In the genomic region with DNA sequence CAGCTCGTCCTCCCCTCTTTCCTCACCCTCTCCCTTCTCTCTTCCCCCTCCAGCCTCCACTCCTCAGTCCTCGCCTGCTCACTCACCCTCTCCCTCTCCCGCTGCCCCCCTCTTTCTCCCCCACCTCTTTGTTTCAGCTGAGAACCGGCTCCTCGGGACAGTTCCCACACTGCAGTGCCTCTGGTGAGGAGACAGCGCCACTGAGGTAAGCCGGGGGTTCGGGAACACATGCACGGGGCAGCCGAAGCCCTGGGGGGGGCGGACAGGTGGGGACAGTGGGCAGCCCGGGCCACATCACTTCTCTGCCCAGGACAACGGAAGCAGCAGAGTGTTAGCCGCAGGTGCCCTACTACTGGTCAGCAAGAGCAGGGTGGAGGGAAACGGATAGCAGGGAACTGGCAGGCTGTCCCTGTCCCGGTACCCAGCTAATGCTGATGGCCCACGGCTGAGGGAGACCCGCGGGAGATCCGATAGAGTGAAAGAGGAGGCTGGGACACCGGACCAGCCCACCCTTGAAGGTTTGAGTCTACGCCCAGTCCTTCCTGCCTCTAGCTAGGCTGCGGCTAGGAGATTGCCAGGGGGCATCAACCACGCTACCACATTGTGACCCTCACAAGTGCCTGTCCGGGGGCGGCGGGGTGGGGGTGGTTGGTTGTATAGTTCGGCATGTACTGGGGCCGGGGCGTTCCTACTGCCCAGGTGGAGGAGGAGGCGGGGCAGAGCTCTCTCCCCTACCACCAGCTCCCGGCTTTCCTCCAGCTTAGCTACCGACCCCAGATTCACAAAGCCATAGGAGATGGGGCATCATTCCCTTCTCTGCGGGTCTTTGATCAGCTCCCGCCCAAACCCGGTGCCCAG, we compare ENCODE assay signal across 7 mouse cellular contexts. TPM values are rescaled to one million over a fixed set of nuclear protein-coding genes. Genes with fewer than 3 reads are reported as not detected.
DNase-seq lines count a peak whose midpoint lies in the region; ATAC-seq and TF ChIP-seq lines count a peak whose summit lies in the region.

No protein-coding gene starts in this region.

- no peaks in the 10 kb centered on the region for H3K36me3 ChIP-seq in lung, embryonic 16.5 days (ENCODE audit: control insufficient read depth, insufficient read depth, low read length)
- peaks cover 2% of the 10 kb centered on the region; the same call in 1 of the 2 replicates for H3K36me3 ChIP-seq in forebrain, embryonic 15.5 days
- no peaks in the 10 kb centered on the region for H3K36me3 ChIP-seq in liver, embryonic 16.5 days (ENCODE audit: control insufficient read depth, insufficient read depth)
- no peaks in the 10 kb centered on the region for H3K36me3 ChIP-seq in stomach, postnatal 0 days (ENCODE audit: control insufficient read depth, insufficient read depth, low read length)

- peaks cover 37% of the 10 kb centered on the region for H3K27me3 ChIP-seq in lung, embryonic 16.5 days (ENCODE audit: control insufficient read depth, insufficient read depth, low read depth, low read length)
- H3K27me3 ChIP-seq in forebrain, embryonic 15.5 days = peaks cover 15% of the 10 kb centered on the region
- peaks cover 45% of the 10 kb centered on the region for H3K27me3 ChIP-seq in liver, embryonic 16.5 days (ENCODE audit: control insufficient read depth, insufficient read depth, low read depth, low read length)
- no peaks in the 10 kb centered on the region; the same call in 1 of the 2 replicates for H3K27me3 ChIP-seq in stomach, postnatal 0 days (ENCODE audit: control insufficient read depth, insufficient read depth, low read length)

- H3K4me3 ChIP-seq in lung, embryonic 16.5 days (ENCODE audit: low read length) = peak overlapping the region; percentile 29
- peak overlapping the region; percentile 54 for H3K4me3 ChIP-seq in forebrain, embryonic 15.5 days
- peak overlapping the region; percentile 27; the same call in 1 of the 2 replicates for H3K4me3 ChIP-seq in liver, embryonic 16.5 days (ENCODE audit: low read depth, low read length)
- H3K4me3 ChIP-seq in stomach, postnatal 0 days (ENCODE audit: low read depth, low read length) = peak overlapping the region; percentile 28

- no peak for TF ChIP-seq EP300 in stomach, postnatal 0 days (optimal IDR thresholded peaks at IDR 0.05)

- H3K4me1 ChIP-seq in lung, embryonic 16.5 days (replicated peaks; ENCODE audit: control insufficient read depth, insufficient read depth, low read length) = 0 out of 2 replicates have a peak, but pooled peaks cover 2% of the 10 kb centered on the region
- peaks cover 60% of the 10 kb centered on the region for H3K4me1 ChIP-seq in forebrain, embryonic 15.5 days
- no peaks in the 10 kb centered on the region for H3K4me1 ChIP-seq in liver, embryonic 16.5 days (ENCODE audit: control insufficient read depth, low read depth, low read length)
- H3K4me1 ChIP-seq in stomach, postnatal 0 days (replicated peaks; ENCODE audit: control insufficient read depth, insufficient read depth) = no peaks in the 10 kb centered on the region

- no peaks in the 10 kb centered on the region for H3K9me3 ChIP-seq in lung, embryonic 16.5 days (ENCODE audit: control insufficient read depth, low read length)
- H3K9me3 ChIP-seq in forebrain, embryonic 15.5 days = no peaks in the 10 kb centered on the region
- H3K9me3 ChIP-seq in liver, embryonic 16.5 days (replicated peaks; ENCODE audit: control insufficient read depth, low read length) = no peaks in the 10 kb centered on the region
- H3K9me3 ChIP-seq in stomach, postnatal 0 days (ENCODE audit: control insufficient read depth, low read length) = no peaks in the 10 kb centered on the region

- peak overlapping the region; percentile 38 for H3K9ac ChIP-seq in lung, embryonic 16.5 days (ENCODE audit: low read length)
- peak overlapping the region; percentile 71 for H3K9ac ChIP-seq in forebrain, embryonic 15.5 days (replicated peaks)
- H3K9ac ChIP-seq in liver, embryonic 16.5 days (ENCODE audit: low read depth, low read length) = no peak overlapping the region
- peak overlapping the region; percentile 35; the same call in 1 of the 2 replicates for H3K9ac ChIP-seq in stomach, postnatal 0 days (ENCODE audit: low read length)

- TF ChIP-seq CTCF in stomach, postnatal 0 days (IDR thresholded peaks at IDR 0.05; ENCODE audit: low read depth) = 0 out of 2 replicates have a peak, but pooled peaks have one; percentile 7

- no peak for DNase-seq in lung, postnatal 10 days
- DNase-seq in stomach, postnatal 0 days (ENCODE audit: low spot score) = no peak
- DNase-seq in urinary bladder, postnatal 10 days (ENCODE audit: low spot score) = no peak
- DNase-seq in T-cell, adult 2 months (ENCODE audit: low spot score) = no peak

- H3K4me2 ChIP-seq in lung, embryonic 16.5 days (ENCODE audit: low read depth, low read length) = peak overlapping the region; percentile 49
- H3K4me2 ChIP-seq in forebrain, embryonic 15.5 days (replicated peaks) = peak overlapping the region; percentile 48
- H3K4me2 ChIP-seq in liver, embryonic 16.5 days (ENCODE audit: low read depth, low read length) = peak overlapping the region; percentile 26
- peak overlapping the region; percentile 52 for H3K4me2 ChIP-seq in stomach, postnatal 0 days (replicated peaks; ENCODE audit: low read depth)

- 2% methylated on average over 36 of the region's 36 CpGs for WGBS in lung, embryonic 16.5 days
- under 1% methylated on average over 36 of the region's 36 CpGs for WGBS in forebrain, embryonic 15.5 days
- WGBS in liver, embryonic 16.5 days (ENCODE audit: insufficient replicate concordance) = 1% methylated on average over 36 of the region's 36 CpGs
- WGBS in stomach, postnatal 0 days = under 1% methylated on average over 36 of the region's 36 CpGs

- no peak overlapping the region for H3K27ac ChIP-seq in lung, embryonic 16.5 days (ENCODE audit: low read length)
- H3K27ac ChIP-seq in forebrain, embryonic 15.5 days (replicated peaks) = peak overlapping the region; percentile 88
- no peak overlapping the region for H3K27ac ChIP-seq in liver, embryonic 16.5 days (ENCODE audit: low read length)
- no peak overlapping the region for H3K27ac ChIP-seq in stomach, postnatal 0 days (replicated peaks)

- peak; percentile 59 for ATAC-seq in lung, embryonic 16.5 days (ENCODE audit: low read depth)
- ATAC-seq in forebrain, embryonic 15.5 days (replicated peaks) = peak; percentile 76
- no peak for ATAC-seq in liver, embryonic 16.5 days (ENCODE audit: low read depth)
- ATAC-seq in stomach, postnatal 0 days (ENCODE audit: low FRiP score, low TSS enrichment) = peak; percentile 27; the same call in 1 of the 2 replicates

RNA-seq across cellular contexts. Expression of a gene that starts 9.2 kb away (rescaled TPM):
- 1.4 and 1.9 TPM in 2 replicates for polyA plus RNA-seq in lung, embryonic 16.5 days (2015; fragmentation: Nextera tagmentation; extraction: Ambion mirVana)
- polyA plus RNA-seq in forebrain, embryonic 15.5 days (2015; fragmentation: Nextera tagmentation; extraction: Ambion mirVana) = 2.9 and 3.2 TPM in 2 replicates
- polyA plus RNA-seq in liver, embryonic 16.5 days (2015; fragmentation: Nextera tagmentation; extraction: Ambion mirVana) = 26.5 and 33.0 TPM in 2 replicates
- 0.70 and 0.75 TPM in 2 replicates for polyA plus RNA-seq in stomach, postnatal 0 days (2015; fragmentation: Nextera tagmentation; extraction: Ambion mirVana)

RNA-seq across cellular contexts. Expression of a gene that starts 22.0 kb away (rescaled TPM):
- polyA plus RNA-seq in lung, embryonic 16.5 days (2015; fragmentation: Nextera tagmentation; extraction: Ambion mirVana) = 16.3 and 17.5 TPM in 2 replicates
- polyA plus RNA-seq in forebrain, embryonic 15.5 days (2015; fragmentation: Nextera tagmentation; extraction: Ambion mirVana) = 38.1 and 41.5 TPM in 2 replicates
- 5.8 and 6.0 TPM in 2 replicates for polyA plus RNA-seq in liver, embryonic 16.5 days (2015; fragmentation: Nextera tagmentation; extraction: Ambion mirVana)
- polyA plus RNA-seq in stomach, postnatal 0 days (2015; fragmentation: Nextera tagmentation; extraction: Ambion mirVana) = 9.1 and 10.3 TPM in 2 replicates

RNA-seq across cellular contexts. Expression of a gene that starts 50.8 kb away (rescaled TPM):
- polyA plus RNA-seq in lung, embryonic 16.5 days (2015; fragmentation: Nextera tagmentation; extraction: Ambion mirVana) = 53.1 and 56.7 TPM in 2 replicates
- 15.4 and 15.8 TPM in 2 replicates for polyA plus RNA-seq in forebrain, embryonic 15.5 days (2015; fragmentation: Nextera tagmentation; extraction: Ambion mirVana)
- 9.7 and 11.5 TPM in 2 replicates for polyA plus RNA-seq in liver, embryonic 16.5 days (2015; fragmentation: Nextera tagmentation; extraction: Ambion mirVana)
- polyA plus RNA-seq in stomach, postnatal 0 days (2015; fragmentation: Nextera tagmentation; extraction: Ambion mirVana) = 15.2 and 16.5 TPM in 2 replicates

RNA-seq across cellular contexts. Expression of a gene that starts 52.2 kb away (rescaled TPM):
- polyA plus RNA-seq in lung, embryonic 16.5 days (2015; fragmentation: Nextera tagmentation; extraction: Ambion mirVana) = 2.0 and 2.4 TPM in 2 replicates
- 0.53 and 0.86 TPM in 2 replicates for polyA plus RNA-seq in forebrain, embryonic 15.5 days (2015; fragmentation: Nextera tagmentation; extraction: Ambion mirVana)
- polyA plus RNA-seq in liver, embryonic 16.5 days (2015; fragmentation: Nextera tagmentation; extraction: Ambion mirVana) = 0.47 TPM in 1 of 2 replicates, not detected in the other
- polyA plus RNA-seq in stomach, postnatal 0 days (2015; fragmentation: Nextera tagmentation; extraction: Ambion mirVana) = 19.3 and 20.2 TPM in 2 replicates

RNA-seq across cellular contexts. Expression of a gene that starts 54.1 kb away (rescaled TPM):
- polyA plus RNA-seq in lung, embryonic 16.5 days (2015; fragmentation: Nextera tagmentation; extraction: Ambion mirVana) = 69.8 and 69.9 TPM in 2 replicates
- 54.8 and 57.3 TPM in 2 replicates for polyA plus RNA-seq in forebrain, embryonic 15.5 days (2015; fragmentation: Nextera tagmentation; extraction: Ambion mirVana)
- polyA plus RNA-seq in liver, embryonic 16.5 days (2015; fragmentation: Nextera tagmentation; extraction: Ambion mirVana) = 19.7 and 21.2 TPM in 2 replicates
- 27.1 and 27.7 TPM in 2 replicates for polyA plus RNA-seq in stomach, postnatal 0 days (2015; fragmentation: Nextera tagmentation; extraction: Ambion mirVana)
